Mouse (Mus musculus) regulatory T cell (primary cell): ENCODE data around the gene Mrpl45.
"Not testable (repeated sequence)": the region's sequence is repeated elsewhere in the genome, so short reads cannot be mapped to it uniquely, and the experiment has no call there.

Source experiments
- in situ Hi-C: fragments of 300-600 bp; cut with MboI, MseI; formaldehyde crosslinking; loops from one replicate; pipeline ENCODE4 v1.15.1; 2025; ENCODE audit warnings: high pct_unique_total_duplicates

Mrpl45 gene

DNA sequence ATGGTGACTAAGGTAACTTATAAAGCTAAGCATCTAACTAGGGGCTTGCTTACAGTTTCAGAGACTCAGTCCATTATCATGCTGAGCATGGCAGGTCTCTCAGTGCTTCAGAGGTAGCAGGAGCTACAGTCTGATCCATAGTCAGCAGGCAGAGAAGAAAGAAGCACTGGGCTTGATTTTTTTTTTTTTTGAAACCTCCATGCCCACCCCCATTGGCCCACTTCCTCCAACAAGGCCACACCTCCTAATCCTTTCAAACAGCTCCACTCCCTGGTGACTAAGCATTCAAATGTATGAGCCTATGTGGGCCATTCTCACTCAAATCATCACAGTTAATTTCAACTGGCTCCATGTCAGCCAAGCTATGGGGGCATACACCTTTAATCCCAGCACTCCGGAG, 22.8 kb upstream of the Mrpl45 start:
- in situ Hi-C loops, result no loop called here

DNA sequence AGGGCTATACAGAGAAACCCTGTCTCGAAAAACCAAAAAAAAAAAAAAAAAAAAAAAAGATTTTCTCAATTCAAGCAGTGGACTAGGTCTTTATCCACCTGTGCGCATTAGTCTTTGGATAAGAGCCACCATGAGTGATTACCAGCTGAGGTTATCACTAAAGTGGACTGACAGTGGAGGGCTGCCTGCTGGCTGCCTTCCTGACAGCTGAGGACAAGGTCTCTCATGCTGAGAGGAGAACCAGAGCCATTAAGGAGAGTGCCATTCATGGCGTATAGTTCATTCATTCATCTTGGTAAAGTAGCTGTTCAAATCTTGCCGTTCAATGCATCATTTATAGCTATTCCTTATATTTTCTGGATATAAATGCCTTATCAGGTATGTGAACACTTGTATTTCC, 19.0 kb upstream of the Mrpl45 start:
- in situ Hi-C loops, result no loop called here

DNA sequence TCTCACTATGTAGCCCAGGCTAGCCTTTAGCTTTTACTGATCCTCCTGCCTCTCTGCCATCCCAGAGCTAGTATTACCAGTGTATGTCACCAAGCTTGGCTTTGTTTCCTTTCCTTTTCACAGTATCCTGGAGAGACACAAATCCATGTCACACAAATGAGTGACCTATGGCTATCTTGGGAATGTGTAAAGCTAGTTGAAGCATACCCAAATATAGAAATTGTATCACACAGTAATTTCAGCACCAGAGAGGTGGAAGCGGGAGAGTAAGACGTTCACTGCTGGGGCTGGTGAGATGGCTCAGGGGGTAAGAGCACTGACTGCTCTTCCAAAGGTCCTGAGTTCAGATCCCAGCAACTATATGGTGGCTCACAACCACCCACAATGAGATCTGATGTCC, 15.6 kb upstream of the Mrpl45 start:
- in situ Hi-C loops, result loop anchor here (5.0 kb wide), 1 partner anchor 68 kb away; no protein-coding TSS in a partner anchor

DNA sequence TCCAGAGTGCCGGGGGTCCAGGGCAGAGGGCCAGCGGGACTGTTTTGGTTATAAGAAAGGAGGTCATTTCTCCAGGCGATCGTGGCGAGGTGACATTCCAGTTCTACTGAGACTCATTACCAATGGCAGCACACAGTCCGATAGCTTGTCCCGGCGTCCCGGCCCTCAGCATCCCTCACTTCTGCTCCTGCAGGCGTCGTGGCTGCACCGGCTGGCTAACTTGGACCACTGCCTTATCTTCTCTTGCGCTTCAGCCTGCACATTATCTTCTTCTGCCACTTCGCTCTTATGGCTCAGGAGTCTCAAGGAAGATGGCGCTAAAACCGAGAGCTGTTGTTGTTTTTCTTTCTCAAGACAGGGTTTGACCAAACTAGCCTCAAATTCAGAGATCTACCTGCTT, 14.1 kb upstream of the Mrpl45 start:
- in situ Hi-C loops, result loop anchor here (5.0 kb wide), 1 partner anchor 69 kb away; no protein-coding TSS in a partner anchor

DNA sequence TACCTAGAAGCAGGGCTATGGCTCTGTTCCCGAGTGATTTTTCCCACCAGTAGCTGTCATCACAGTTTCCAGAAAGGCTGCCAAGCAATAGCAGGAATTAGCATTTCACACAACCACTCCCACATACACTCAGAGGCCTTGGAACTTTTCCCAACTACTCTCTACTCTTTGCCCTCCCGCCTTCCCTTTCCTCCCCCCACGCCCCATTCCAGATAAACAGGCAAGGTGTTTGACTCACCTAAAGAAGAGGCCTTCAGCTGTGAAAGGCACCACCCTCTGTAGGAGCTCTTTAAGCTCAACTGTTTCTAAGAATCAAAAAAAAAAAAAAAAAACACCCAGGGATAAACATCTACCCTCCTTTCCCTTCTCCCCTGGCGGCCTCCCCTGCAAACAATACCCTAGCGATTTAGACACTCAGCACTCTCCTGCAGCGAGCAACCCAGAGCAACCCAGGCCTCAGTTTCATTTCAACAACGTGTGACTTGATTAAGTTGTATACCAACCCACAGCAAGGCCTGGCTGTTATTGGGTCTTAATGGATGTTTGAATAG, 13.2 kb upstream of the Mrpl45 start:
- in situ Hi-C loops, result loop anchor here (5.0 kb wide), 1 partner anchor 70 kb away; no protein-coding TSS in a partner anchor

DNA sequence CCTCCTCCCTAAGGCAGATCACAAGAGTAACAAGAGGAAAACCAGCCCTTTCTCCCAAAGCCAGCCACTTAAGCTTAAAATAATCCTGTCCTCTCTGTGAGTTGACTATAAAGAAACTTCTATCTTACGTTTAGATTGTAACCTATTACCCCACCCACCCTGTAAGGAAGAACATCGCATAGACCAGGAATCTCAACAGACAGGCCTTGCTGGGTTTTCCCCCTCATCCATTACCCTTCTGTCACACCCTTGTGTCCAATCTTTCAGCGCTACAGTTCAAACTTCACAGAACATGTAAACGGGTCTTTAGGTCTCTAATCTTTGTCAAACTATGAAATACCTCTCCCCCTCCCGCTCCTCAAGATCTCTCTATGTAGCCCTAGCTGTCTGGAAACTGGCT, 10.9 kb upstream of the Mrpl45 start:
- in situ Hi-C loops, result loop anchor here (5.0 kb wide), 1 partner anchor 72 kb away; no protein-coding TSS in a partner anchor

DNA sequence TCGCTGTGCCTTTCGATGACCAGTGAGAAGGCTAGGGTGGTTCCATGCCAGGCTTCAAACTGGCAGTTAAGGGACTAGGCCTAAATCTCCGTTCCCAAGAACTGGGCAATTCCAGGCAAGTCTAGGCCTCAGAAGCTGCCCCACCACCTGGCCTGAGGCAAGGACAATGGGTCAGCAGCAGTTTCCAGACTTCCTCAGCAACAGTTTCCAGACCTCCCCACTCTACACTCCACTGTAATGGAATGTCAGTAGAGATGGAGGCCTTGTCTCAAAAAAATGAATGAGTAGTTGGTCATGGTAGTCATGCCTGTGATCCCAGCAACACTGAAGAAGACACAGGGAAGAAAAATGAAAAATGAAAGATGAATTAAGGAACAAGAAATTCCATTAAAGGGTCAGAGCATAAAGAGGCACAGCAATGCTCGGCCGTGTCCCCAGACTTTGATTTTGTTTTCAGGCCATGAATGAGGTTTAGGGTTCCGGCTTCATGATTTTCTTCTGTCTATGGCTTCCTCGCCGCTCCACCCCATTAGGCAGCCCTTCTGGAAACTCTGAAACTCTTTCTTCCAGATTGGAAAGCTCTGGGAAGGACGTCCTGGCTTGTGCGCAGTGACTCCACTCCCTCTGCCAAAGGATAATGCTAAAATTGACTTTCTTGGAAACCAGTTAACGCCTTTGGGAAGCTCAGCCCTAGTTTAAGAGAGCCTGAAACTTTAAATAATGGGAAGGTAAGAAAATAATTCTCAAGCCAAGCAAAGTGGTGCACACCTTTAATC, 8.0 kb upstream of the Mrpl45 start:
- in situ Hi-C loops, result no loop called here

DNA sequence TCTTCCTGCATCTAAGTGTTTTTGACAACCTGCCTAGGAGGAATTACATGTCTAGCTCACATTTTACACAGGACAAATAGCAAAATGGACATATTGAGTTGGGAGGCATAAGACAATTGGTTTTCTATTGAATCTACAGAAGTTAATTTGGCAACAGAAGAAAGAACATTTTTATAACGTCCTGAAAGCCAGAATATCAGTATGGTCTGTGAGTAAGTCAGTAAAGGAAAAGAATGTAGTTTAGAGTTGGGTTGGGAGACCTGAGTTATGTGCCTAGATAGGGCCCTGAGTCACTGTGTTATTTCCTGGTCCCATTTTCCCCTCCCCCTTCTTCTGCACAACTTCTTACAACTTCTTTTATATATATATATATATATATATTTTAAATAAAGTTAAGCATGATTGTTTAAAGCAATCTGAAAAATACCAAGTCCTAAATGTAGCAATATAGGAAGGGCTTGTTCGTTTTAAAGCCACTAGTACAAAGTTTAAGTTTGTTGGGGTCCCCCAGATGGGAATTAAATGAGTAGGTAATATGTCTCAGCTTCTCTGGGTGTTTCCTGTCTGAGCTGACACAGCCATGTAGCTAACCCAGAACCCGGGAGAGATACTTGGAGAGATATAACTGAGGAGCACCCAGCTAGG, 6.6 kb upstream of the Mrpl45 start:
- in situ Hi-C loops, result no loop called here

DNA sequence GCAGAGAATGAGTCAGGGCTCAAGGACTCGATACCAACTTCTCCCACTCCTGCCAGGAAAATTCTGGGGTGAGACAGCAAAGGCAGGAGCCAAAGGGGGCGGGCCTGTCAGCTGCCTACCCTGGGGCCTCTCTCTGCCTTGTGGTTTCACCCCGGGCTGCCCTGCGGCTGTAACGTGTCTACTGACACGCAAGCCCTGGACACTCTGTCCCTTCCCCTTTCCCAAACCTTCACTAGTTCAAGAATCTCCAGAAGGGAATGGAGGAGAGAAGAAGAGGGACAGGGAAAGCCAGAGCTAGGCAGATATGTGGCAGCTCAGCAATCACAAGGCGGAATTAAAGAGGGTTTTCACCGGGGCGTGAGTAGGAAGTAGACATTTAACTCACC, 6.1 kb upstream of the Mrpl45 start:
- in situ Hi-C loops, result no loop called here

DNA sequence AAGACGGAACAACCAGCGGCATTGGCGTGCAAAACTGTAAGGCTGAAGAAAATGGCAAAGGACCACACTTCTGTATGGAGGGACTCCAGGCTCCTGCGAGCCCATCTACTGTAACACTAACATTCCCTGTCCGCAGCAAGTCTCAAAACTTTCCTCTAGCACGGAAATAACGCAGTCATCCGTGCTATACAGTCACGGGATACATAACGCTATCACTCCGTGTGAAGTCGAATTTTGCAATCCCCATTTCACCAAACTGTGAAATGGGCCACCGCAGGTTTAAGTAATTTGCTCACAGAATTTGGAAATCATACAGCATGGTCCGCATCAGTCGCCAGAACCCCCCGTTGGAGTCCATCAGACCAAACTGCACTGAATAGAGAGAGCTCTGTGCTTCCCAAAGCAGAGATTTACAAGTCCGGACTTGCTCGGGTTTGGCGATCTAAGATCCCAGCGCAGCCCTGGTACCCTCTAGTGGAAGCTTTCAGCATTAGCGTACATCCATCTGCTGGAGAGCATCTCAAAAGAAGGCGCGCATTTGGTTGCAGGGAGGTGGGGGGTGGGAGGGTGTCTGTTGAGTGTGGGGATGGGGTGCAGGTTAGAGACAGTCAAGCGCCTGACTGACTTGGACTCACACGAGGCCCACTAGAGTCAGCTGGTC, 5.5 kb upstream of the Mrpl45 start:
- in situ Hi-C loops, result loop anchor here (5.0 kb wide), 1 partner anchor 33 kb away; no protein-coding TSS in a partner anchor

DNA sequence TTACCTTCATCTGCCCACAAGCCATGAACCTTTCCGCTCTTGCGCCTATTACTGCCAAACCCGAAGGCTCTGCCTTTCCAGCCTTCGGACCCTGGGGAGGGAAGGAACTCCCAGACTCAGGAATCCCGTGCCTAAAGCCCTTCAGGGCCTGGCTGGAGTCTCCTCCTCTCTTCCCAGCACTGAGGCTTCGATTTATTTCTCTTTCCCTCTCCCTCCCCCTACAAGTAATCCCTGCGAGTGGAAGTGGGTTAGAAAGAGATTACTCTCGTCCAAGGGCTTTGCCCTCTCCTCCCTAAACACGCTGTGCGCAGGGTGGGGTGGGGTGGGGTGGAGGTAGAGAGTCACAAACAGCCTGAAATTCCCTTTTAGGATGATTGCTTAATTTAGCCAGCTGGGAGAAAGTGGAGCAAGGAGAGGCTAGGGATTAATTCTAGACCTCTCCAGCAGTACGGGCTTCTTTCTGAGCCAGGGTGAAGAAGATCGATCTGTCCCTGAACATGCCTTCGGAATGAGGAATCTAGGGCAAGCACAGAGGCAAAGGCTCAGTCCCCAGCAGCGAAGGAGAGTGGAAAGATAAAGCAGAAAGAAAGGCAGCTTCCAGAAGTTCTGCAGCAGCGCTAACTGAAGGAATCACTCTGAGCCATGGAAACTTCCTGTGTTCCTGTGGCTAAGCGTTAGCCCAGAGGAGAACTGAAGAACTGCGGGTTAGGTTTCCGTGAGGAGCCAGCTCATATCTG, 4.5 kb upstream of the Mrpl45 start:
- in situ Hi-C loops, result loop anchor here (5.0 kb wide), 1 partner anchor 34 kb away; no protein-coding TSS in a partner anchor

DNA sequence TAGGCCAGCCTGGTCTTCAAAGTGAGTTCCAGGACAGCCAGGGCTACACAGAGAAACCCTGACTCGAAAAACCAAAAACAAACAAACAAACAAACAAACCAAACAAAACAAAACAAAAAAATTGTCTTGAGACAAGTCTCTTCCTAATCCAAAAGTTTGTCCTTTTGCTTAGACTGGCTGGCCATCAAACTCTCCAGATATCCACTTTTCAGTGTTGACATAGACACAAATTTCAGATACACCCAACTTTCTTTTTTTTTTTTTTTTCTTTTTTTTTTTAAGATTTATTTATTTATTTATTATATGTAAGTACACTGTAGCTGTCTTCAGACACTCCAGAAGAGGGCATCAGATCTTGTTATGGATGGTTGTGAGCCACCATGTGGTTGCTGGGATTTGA, 2.6 kb upstream of the Mrpl45 start:
- in situ Hi-C loops, result loop anchor here (5.0 kb wide), 1 partner anchor 36 kb away; no protein-coding TSS in a partner anchor

DNA sequence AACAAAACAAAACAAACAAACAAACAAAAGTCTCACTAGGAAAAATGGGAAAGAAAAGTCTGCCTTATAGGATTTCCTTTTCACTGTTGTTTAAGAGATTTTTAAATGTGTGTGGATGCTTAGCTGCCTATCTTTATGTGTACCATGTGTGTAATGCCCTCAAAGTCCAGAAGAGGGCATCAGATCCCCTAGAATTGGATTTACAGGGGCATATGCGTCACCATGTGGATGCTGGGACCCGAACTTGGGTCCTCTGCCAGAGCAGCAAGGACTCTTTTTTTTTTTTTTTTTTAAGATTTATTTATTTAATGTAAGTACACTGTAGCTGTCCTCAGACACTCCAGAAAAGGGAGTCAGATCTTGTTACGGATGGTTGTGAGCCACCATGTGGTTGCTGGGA, 1.4 kb upstream of the Mrpl45 start:
- in situ Hi-C loops, result loop anchor here (5.0 kb wide), 1 partner anchor 37 kb away; no protein-coding TSS in a partner anchor

DNA sequence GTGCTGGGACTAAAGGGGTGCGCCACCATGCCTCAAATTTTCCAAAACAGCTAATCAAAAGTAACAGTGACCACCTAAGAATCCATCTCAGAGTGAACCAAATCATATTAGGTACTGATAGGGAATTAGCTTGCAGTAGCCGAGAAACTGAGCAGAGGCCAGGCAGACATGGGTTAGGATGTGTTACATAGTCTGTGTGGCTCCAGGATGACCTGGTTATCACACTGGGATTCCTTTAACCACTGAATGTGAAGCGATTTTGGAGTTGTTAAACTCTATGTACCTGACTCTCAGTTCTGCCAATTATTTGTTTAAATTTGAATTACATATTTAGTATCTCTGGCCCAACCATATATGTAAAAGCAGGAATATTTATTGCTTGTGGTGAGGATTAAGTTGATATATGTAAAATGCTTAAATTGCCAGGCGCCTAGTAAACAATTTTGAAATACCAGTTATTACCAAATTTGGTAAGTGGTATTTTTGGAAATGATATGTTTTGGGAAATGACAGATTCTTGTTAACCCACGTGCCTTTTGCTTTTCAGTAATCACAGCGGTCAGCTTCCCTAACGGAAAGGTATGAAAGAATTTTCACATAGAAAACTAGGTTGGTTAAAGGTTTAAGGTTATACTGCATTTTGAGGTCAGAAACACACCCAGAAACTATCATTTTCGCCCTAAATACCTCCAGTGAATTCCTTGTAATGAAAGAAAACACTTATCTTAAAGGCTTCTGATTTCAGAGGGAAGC, 589 bp upstream of the Mrpl45 start:
- in situ Hi-C loops, result loop anchor here (5.0 kb wide), 1 partner anchor 38 kb away; no protein-coding TSS in a partner anchor

DNA sequence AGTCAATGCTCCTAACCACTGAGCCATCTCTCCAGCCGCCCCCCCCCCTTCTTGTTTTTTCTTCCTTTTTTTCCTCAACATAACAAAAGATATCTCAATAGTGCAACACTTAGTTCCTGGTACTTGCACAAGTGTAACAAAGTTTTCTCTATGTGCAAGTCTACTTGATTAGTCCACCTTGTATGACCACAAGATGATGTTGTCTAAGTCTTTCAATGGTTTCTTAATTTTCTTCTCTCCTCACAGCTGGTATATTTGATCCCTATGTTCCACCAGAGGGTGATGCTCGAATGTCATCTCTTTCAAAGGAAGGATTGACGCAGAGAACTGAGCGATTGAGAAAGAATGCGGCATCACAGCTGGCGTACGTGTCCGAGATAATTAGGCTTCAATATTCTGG, 5.7 kb downstream of the Mrpl45 start:
- in situ Hi-C loops, result no loop called here

DNA sequence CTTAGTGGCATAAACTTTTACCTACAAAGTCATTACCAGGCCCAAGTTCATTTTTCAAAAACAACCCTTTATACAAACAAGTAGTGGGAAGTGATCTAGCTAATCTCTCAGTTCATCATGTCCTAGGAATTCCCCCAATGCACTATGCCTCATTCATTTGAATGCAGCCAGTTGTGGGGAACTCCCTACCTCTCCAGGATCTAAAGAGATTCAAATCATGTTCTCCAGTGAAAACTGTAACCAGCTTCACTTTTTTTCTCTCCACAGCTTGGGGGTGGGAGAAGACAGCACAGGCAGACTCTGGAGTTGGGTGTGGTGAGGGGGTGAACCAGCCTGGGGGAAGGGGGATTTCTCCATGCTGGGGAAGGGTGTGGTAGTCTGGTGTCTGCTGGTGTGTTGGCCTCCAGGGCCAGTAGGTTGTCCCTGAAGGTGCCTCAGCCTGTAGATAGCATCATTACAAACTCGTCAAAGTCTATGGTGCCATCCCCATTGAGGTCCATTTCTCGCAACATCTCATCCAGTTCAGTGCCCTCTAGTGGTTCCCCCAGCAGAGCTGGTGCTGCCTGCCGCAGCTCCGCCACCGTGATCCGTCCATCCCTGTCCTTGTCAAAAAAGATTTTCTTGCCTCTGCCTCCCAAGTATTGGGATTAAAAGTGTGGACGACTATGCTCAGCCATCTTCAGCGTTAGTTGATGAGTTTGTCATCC, 6.5 kb downstream of the Mrpl45 start:
- in situ Hi-C loops, result not testable (repeated sequence)

DNA sequence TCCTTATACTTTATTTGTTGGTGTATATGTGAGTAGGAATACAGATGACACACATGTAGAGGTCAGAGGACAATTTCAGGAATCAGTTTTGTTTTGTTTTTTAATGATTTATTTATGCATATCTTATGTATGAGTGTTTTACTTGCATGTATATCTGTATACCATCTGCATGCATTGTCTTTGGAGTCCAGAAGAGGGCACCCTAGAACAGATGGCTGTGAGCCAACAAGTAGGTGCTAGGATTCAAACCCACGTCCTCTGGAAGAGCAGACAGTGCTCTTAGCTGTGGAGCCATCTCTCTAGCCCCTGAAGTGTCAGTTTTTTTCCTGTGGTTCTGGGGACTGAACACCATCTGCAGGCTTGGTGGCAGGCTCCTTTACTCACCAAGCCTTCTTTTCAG, 9.7 kb downstream of the Mrpl45 start:
- in situ Hi-C loops, result no loop called here

DNA sequence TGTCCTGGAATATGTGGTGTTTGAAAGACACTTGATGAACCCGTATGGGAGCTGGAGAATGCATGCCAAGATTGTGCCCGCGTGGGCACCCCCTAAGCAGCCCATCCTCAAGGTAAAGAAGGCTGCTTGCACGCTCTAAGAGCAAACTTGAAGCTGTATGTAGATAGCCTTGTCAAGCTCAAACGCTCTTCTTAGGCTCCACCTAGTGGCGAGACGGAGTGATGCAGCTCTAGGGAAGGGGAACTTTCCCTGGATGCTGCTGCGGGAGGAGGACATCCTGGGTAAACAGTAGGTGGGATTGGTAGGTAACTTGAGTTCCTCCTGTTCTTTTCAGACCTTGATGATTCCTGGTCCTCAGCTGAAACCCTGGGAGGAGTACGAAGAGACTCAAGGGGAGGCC, 12.6 kb downstream of the Mrpl45 start:
- in situ Hi-C loops, result no loop called here

DNA sequence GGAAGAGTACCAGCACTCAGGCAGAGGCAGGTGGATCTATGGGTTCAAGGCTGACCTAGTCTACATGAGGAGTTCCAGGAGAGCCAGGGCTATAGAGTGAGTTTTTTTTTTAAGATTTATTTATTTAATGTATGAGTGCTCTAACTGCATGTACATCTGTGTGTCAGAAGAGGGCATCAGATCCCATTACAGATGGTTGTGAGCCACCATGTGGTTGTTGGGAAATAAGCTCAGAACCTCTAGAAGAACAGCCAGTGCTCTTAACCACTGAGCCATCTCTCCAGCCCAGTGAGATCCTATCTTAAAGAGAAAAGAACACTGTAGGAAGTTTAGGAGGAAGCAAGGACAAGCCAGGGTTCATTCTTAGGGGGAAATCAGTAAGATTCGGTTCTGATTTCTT, 14.8 kb downstream of the Mrpl45 start:
- in situ Hi-C loops, result no loop called here
